Mouse (Mus musculus) ES-E14 (cell line): Measurements from ENCODE around the gene Gm9887.

ENCODE experiments used
- CHD2 ChIP-seq: IDR thresholded peaks from 2 replicates; pipeline ENCODE4 v1.6.1; 2014; ENCODE audit warnings: mild to moderate bottlenecking, low read depth, low read length, inconsistent platforms
- HCFC1 ChIP-seq: IDR thresholded peaks from 2 replicates; pipeline ENCODE4 v1.6.1; 2012; ENCODE audit warnings: low read length, inconsistent platforms, borderline replicate concordance; ENCODE audit not compliant: insufficient read depth
- MAFK ChIP-seq: IDR thresholded peaks from 2 replicates; pipeline ENCODE4 v1.6.1; 2014; ENCODE audit warnings: mild to moderate bottlenecking, low read depth, low read length, inconsistent platforms; ENCODE audit not compliant: insufficient read depth
- ZC3H11A ChIP-seq: IDR thresholded peaks from 2 replicates; pipeline ENCODE4 v1.6.1; 2012; ENCODE audit warnings: low read depth, mild to moderate bottlenecking, inconsistent platforms, low read length, borderline replicate concordance
- ZNF384 ChIP-seq: IDR thresholded peaks from 2 replicates; pipeline ENCODE4 v1.6.1; 2012; ENCODE audit warnings: low read depth, low read length, inconsistent platforms

GRCm38 (mm10) chr12:69331187-69331586, 41.1 kb downstream of the Gm9887 start:
- no peak for TF ChIP-seq ZC3H11A
- no peak for TF ChIP-seq ZNF384
- TF ChIP-seq HCFC1: no peak
- TF ChIP-seq MAFK: no peak
- TF ChIP-seq CHD2: no peak
